Comparison of ENCODE assay signal across 14 mouse cellular contexts in genomic region chr14:85508527-85508926, GRCm38 (mm10).
DNase-seq lines count a peak whose midpoint lies in the region; ATAC-seq lines count a peak whose summit lies in the region.
"Had no signal": no experiment of that assay in that cellular context is flagged by ENCODE, and none has a peak within 500 bp of the region (broad histone marks: within the 10 kb centered on the region; RNA-seq: fewer than 3 reads in every experiment).

No protein-coding gene starts in this region.

- no peak overlapping the region for H3K9ac ChIP-seq in embryonic facial prominence, embryonic 12.5 days
- no peak overlapping the region for H3K9ac ChIP-seq in hindbrain, embryonic 12.5 days
- H3K9ac ChIP-seq in midbrain, embryonic 15.5 days = no peak overlapping the region
- H3K9ac ChIP-seq: liver, embryonic 15.5 days; stomach, embryonic 15.5 days had no signal

- no peaks in the 10 kb centered on the region for H3K9me3 ChIP-seq in embryonic facial prominence, embryonic 12.5 days
- H3K9me3 ChIP-seq in hindbrain, embryonic 12.5 days (replicated peaks) = no peaks in the 10 kb centered on the region
- H3K9me3 ChIP-seq in midbrain, embryonic 15.5 days = no peaks in the 10 kb centered on the region
- H3K9me3 ChIP-seq: liver, embryonic 15.5 days; stomach, embryonic 15.5 days had no signal

- no peaks in the 10 kb centered on the region for H3K27me3 ChIP-seq in embryonic facial prominence, embryonic 12.5 days
- H3K27me3 ChIP-seq in hindbrain, embryonic 12.5 days = no peaks in the 10 kb centered on the region
- no peaks in the 10 kb centered on the region for H3K27me3 ChIP-seq in midbrain, embryonic 15.5 days (replicated peaks)
- H3K27me3 ChIP-seq: liver, embryonic 15.5 days; Patski; stomach, embryonic 15.5 days had no signal

- no peak overlapping the region for H3K4me2 ChIP-seq in embryonic facial prominence, embryonic 12.5 days (replicated peaks)
- no peak overlapping the region for H3K4me2 ChIP-seq in hindbrain, embryonic 12.5 days (replicated peaks)
- no peak overlapping the region for H3K4me2 ChIP-seq in midbrain, embryonic 15.5 days
- H3K4me2 ChIP-seq: liver, embryonic 15.5 days; stomach, embryonic 15.5 days had no signal

- H3K27ac ChIP-seq in embryonic facial prominence, embryonic 12.5 days = no peak overlapping the region
- H3K27ac ChIP-seq in hindbrain, embryonic 12.5 days = no peak overlapping the region; the same call in 1 of the 2 replicates
- no peak overlapping the region for H3K27ac ChIP-seq in midbrain, embryonic 15.5 days
- H3K27ac ChIP-seq: liver, embryonic 15.5 days; stomach, embryonic 15.5 days had no signal

- H3K4me3 ChIP-seq in embryonic facial prominence, embryonic 12.5 days = no peak overlapping the region
- no peak overlapping the region for H3K4me3 ChIP-seq in hindbrain, embryonic 12.5 days
- H3K4me3 ChIP-seq in midbrain, embryonic 15.5 days = no peak overlapping the region
- H3K4me3 ChIP-seq: liver, embryonic 15.5 days; stomach, embryonic 15.5 days had no signal

- 18% methylated on average over 3 of the region's 3 CpGs for WGBS in embryonic facial prominence, embryonic 12.5 days
- 15% methylated on average over 3 of the region's 3 CpGs for WGBS in hindbrain, embryonic 12.5 days
- WGBS in midbrain, embryonic 15.5 days = 7% methylated on average over 3 of the region's 3 CpGs

- H3K36me3 ChIP-seq in embryonic facial prominence, embryonic 12.5 days = no peaks in the 10 kb centered on the region
- H3K36me3 ChIP-seq in hindbrain, embryonic 12.5 days = no peaks in the 10 kb centered on the region
- no peaks in the 10 kb centered on the region for H3K36me3 ChIP-seq in midbrain, embryonic 15.5 days (replicated peaks)
- H3K36me3 ChIP-seq: liver, embryonic 15.5 days; stomach, embryonic 15.5 days had no signal

- DNase-seq in embryo, embryonic 10 days (ENCODE audit: low spot score) = peak; percentile 7
- DNase-seq in embryo, embryonic 9.5 days (ENCODE audit: extremely low spot score) = no peak
- no peak for DNase-seq in adrenal gland, postnatal 10 days
- DNase-seq in adrenal gland, postnatal 36 days = no peak
- no peak for DNase-seq in cerebellum, postnatal 4 days (ENCODE audit: low spot score in 2 of 2)
- DNase-seq: cerebellum, adult 8-10 months; heart, adult 18-20 months; kidney, postnatal 10 days had no signal

- ATAC-seq in embryonic facial prominence, embryonic 12.5 days (ENCODE audit: insufficient number of reproducible peaks, insufficient read depth, low FRiP score, low TSS enrichment) = 0 out of 2 replicates have a peak, but pooled peaks have one; percentile 35
- ATAC-seq in hindbrain, embryonic 12.5 days (ENCODE audit: low FRiP score) = peak; percentile 91
- peak; percentile 77 for ATAC-seq in midbrain, embryonic 15.5 days (replicated peaks)
- ATAC-seq: Patski had no signal

- H3K4me1 ChIP-seq in embryonic facial prominence, embryonic 12.5 days = no peaks in the 10 kb centered on the region
- no peaks in the 10 kb centered on the region for H3K4me1 ChIP-seq in hindbrain, embryonic 12.5 days
- H3K4me1 ChIP-seq in midbrain, embryonic 15.5 days = no peaks in the 10 kb centered on the region; the same call in 1 of the 2 replicates
- H3K4me1 ChIP-seq: liver, embryonic 15.5 days; stomach, embryonic 15.5 days had no signal

Comparison
In these comparisons a context has a peak if more than half of its experiments do, and no peak if none do; other contexts are left out.
1. ATAC-seq: peak in every context shown above with its lines; median percentile 91 in hindbrain, embryonic 12.5 days; 77 in midbrain, embryonic 15.5 days; 35 in embryonic facial prominence, embryonic 12.5 days.